Mouse (Mus musculus) midbrain, embryonic 13.5 days (tissue): ENCODE measurements around the gene Pcare. TPM values are rescaled to one million over a fixed set of nuclear protein-coding genes. Genes with fewer than 3 reads are reported as not detected.
"Not testable (repeated sequence)": the region's sequence is repeated elsewhere in the genome, so short reads cannot be mapped to it uniquely, and the experiment has no call there.

Source experiments
- ATAC-seq: fragments of 200-750 bp; cut with Nextera tagmentation; 2 replicates; pipeline ENCODE4 v1.8.0; 2017; ENCODE audit warnings: mild to moderate bottlenecking, moderate TSS enrichment, moderate library complexity
- H3K27ac ChIP-seq: fragments of 300-500 bp; sonication (generic); 2 replicates; pipeline ENCODE4 v1.5.1; 2015; ENCODE audit warnings: inconsistent platforms, mild to moderate bottlenecking, moderate library complexity
- H3K27me3 ChIP-seq: fragments of 300-500 bp; sonication (generic); 2 replicates; pipeline ENCODE4 v1.6.1; 2015; ENCODE audit warnings: mild to moderate bottlenecking, inconsistent platforms
- H3K36me3 ChIP-seq: fragments of 300-500 bp; sonication (generic); 2 replicates; pipeline ENCODE4 v1.6.1; 2015; ENCODE audit warnings: mild to moderate bottlenecking, inconsistent platforms
- H3K4me1 ChIP-seq: fragments of 300-500 bp; sonication (generic); replicated peaks from 2 replicates; pipeline ENCODE4 v1.6.1; 2015; ENCODE audit warnings: inconsistent platforms
- H3K4me2 ChIP-seq: fragments of 300-500 bp; sonication (generic); replicated peaks from 2 replicates; pipeline ENCODE4 v1.6.1; 2015; ENCODE audit warnings: moderate library complexity, mild to moderate bottlenecking, inconsistent platforms
- H3K4me3 ChIP-seq: fragments of 300-500 bp; sonication (generic); replicated peaks from 2 replicates; pipeline ENCODE4 v1.5.1; 2015; ENCODE audit warnings: mild to moderate bottlenecking, inconsistent platforms
- H3K9ac ChIP-seq: fragments of 300-500 bp; sonication (generic); replicated peaks from 2 replicates; pipeline ENCODE4 v1.6.1; 2015; ENCODE audit warnings: mild to moderate bottlenecking, inconsistent platforms
- H3K9me3 ChIP-seq: fragments of 300-500 bp; sonication (generic); 2 replicates; pipeline ENCODE4 v1.6.1; 2016; ENCODE audit warnings: mild to moderate bottlenecking, inconsistent platforms
- WGBS: fragments of 180-500 bp; shearing (Covaris S2); methylation state at CpG from one replicate; pipeline ENCODE4 v1.1.7; 2015; 5-methylcytosine and 5-hydroxymethylcytosine counted together
- polyA plus RNA-seq: library from polyadenylated mRNA; unstranded; fragments of >200 nt; fragmentation: Nextera tagmentation; extraction: Ambion mirVana; gene quantifications from 2 replicates; pipeline ENCODE4 v1.2.1, GENCODE M21; 2015

Gene Pcare
- polyA plus RNA-seq, 1 experiment from 2014 or later = not detected

DNA sequence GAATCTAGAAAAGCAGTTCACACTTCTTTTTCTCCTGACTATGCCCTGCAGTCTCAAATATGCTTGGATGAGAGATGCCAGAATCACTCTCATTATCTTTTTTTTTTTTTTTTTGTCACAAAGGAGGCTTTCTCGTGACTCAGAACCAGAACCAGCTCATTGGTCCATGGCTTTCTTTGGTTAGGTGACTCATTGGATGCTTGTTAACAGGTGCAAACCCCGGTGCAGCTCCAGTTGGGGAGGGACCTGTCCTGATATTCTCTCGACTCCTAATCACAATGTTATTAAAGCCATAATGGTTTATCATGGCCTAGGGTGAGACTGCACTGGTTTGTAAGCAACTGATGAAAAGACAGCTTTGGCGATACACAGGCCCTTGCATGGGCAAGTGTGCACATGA, 21.5 kb upstream of the Pcare start:
- no peak for ATAC-seq
- no peaks in the 10 kb centered on the region for H3K27me3 ChIP-seq
- no peak overlapping the region for H3K27ac ChIP-seq
- H3K9me3 ChIP-seq = no peaks in the 10 kb centered on the region; the same call in 1 of the 2 replicates
- peaks cover 8% of the 10 kb centered on the region for H3K4me1 ChIP-seq
- no peaks in the 10 kb centered on the region for H3K36me3 ChIP-seq
- no peak overlapping the region for H3K9ac ChIP-seq
- H3K4me2 ChIP-seq = no peak overlapping the region
- WGBS = 73% methylated on average over 4 of the region's 4 CpGs
- H3K4me3 ChIP-seq = no peak overlapping the region

DNA sequence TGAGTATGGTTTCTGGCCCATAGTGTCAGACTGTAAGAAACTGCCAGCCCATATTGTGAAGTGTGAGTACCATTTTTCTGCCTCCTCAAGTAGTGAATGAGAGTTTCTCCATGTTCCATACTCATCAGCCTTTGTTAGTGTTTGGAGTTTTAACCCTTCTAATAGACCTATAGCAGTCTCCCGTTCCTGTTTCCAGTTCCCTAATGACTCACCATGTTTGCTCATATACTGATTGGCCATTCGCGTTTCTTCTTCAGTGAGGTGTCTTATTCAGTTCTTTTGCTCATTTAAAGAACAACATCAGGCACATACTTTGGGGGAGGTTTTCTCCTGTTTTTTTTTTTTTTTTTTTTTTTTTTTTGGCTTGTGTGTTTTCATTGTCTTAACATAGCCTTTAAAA, 18.0 kb upstream of the Pcare start:
- Histone ChIP-seq H3K9ac (no peak overlapping the region), H3K36me3 (no peaks in the 10 kb centered on the region), H3K4me1 (peaks cover 9% of the 10 kb centered on the region), H3K4me2 (no peak overlapping the region), H3K4me3 (no peak overlapping the region), H3K27ac (no peak overlapping the region), H3K27me3 (no peaks in the 10 kb centered on the region), H3K9me3 (no peaks in the 10 kb centered on the region)
- no peak for ATAC-seq
- 96% methylated on average over 3 of the region's 3 CpGs for WGBS

DNA sequence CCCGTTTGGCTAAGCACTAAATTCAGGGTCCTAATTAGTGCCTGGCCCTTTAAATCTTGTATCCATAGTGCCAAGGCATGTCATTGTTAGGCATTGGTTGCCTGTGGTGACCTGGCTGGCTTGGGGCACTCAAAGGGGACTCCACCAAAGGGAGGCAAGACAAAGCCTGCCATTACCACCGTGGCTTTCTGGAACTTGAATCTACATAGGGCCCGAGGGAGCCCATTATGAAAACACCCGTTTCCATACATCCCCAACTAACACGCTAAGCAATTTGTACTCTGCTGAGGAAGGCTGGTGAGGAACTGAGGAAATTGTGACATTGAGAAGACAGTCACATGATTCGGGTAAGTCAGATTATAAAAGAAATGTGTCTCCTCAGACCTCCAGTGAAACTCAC, 16.9 kb upstream of the Pcare start:
- Histone ChIP-seq H3K4me3 (no peak overlapping the region), H3K4me2 (peak overlapping the region; percentile 26), H3K36me3 (no peaks in the 10 kb centered on the region), H3K27me3 (no peaks in the 10 kb centered on the region), H3K9ac (no peak overlapping the region), H3K9me3 (no peaks in the 10 kb centered on the region), H3K4me1 (peaks cover 9% of the 10 kb centered on the region), H3K27ac (no peak overlapping the region)
- WGBS = 9% methylated on average over 6 of the region's 6 CpGs
- peak; percentile 56 for ATAC-seq

DNA sequence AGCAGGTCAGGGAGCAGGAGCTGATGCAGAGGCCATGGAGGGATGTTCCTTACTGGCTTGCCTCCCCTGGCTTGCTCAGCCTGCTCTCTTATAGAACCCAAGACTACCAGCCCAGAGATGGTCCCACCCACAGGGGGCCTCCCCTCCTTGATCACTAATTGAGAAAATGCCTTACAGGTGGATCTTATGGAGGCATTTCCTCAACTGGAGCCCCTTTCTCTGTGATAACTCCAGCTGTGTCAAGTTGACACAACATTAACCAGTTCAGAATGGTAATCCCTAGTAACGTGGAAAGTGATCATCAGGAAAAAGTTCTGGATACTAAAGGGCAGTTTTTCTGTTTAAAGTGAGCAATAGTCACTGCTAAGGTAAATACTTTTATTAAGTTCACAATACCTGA, 15.5 kb upstream of the Pcare start, which contains the start of gene Clip4:
Clip4 (plus strand) TSS at position 301 of the 400 bp plus-strand sequence.
- not testable (repeated sequence) for H3K4me1 ChIP-seq, H3K27ac ChIP-seq, H3K27me3 ChIP-seq, ATAC-seq, H3K9ac ChIP-seq, H3K36me3 ChIP-seq, H3K4me2 ChIP-seq, H3K4me3 ChIP-seq, H3K9me3 ChIP-seq
- 76% methylated on average over 1 of the region's 1 CpGs for WGBS

DNA sequence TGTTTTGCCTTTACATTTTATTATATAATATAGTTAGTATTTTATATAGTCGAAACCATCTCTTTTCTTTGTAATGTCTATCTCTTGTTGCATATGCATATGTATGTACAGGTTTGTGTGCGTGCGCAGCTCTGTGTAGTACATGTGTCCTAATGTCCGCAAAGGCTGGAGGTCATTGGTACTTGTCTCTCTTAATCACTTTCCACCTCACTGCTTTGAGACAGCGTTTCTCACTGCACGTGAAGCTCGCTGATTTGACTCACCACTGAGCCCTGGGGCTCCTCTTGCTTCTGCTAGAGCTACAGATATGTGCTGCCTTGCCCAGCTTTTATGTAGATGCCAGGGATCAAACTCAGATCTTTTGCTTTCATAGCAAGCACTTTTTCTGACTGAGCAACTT, 7.8 kb upstream of the Pcare start:
- H3K27me3 ChIP-seq = no peaks in the 10 kb centered on the region
- no peak overlapping the region for H3K4me2 ChIP-seq
- no peak overlapping the region for H3K27ac ChIP-seq
- ATAC-seq = no peak
- no peaks in the 10 kb centered on the region for H3K4me1 ChIP-seq
- H3K36me3 ChIP-seq = no peaks in the 10 kb centered on the region
- no peak overlapping the region for H3K4me3 ChIP-seq
- 76% methylated on average over 7 of the region's 7 CpGs for WGBS
- H3K9me3 ChIP-seq = 0 out of 2 replicates have a peak, but pooled peaks cover 6% of the 10 kb centered on the region
- H3K9ac ChIP-seq = no peak overlapping the region

DNA sequence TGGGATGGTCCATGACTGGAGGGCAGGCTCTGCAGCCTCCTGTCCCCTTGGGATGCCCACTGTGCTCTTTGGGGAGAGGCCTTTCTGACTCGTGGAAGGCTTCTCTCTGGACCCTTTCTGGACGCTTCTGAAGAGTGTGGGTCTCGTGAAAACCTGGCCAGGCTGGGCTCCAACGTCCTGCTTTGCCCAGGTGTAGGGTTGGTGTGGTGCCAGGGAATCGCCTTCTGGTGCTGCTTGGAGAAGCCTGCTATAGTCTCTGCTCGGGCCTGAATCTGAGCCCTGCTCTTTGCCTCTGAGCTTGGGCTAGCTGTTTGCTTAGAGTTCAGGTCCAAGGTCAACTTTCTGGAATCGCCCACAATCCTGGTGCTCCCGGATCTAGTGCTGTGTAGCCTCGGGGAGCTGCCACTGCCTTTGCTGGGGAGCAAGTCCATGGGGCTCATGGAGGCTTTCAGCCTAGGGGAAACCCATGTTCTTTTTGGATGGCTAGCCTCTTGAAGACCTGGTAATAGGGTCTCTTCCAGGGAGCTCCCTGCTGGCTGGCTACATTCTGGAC, 3.0 kb downstream of the Pcare start:
- no peaks in the 10 kb centered on the region for H3K27me3 ChIP-seq
- no peak overlapping the region for H3K9ac ChIP-seq
- H3K36me3 ChIP-seq = no peaks in the 10 kb centered on the region
- H3K4me1 ChIP-seq = no peaks in the 10 kb centered on the region
- H3K27ac ChIP-seq = no peak overlapping the region
- WGBS = 87% methylated on average over 9 of the region's 9 CpGs
- no peak overlapping the region for H3K4me3 ChIP-seq
- H3K4me2 ChIP-seq = no peak overlapping the region
- no peak for ATAC-seq
- H3K9me3 ChIP-seq = no peaks in the 10 kb centered on the region

DNA sequence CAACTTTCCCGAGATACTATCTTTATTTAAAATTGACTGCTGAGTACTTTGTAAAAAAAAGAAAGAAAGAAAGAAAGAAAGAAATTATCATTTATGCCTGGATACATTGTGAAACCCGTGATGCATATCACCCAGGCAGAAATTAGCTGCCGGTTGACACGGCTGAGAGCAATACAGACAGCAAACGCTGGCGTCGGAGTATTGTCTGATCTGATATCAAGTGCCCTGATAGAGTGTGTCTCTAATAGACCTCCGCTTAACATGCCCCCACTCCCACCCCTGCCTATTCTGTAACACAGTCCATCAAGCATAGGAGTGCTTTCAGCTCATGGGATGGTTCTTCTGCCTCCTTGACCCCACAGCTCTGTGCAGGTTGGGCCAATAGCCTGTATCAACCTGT, 5.1 kb downstream of the Pcare start:
- Histone ChIP-seq H3K4me2 (no peak overlapping the region), H3K27ac (no peak overlapping the region), H3K4me1 (no peaks in the 10 kb centered on the region), H3K36me3 (no peaks in the 10 kb centered on the region), H3K9me3 (no peaks in the 10 kb centered on the region), H3K27me3 (no peaks in the 10 kb centered on the region), H3K4me3 (no peak overlapping the region), H3K9ac (no peak overlapping the region)
- no peak for ATAC-seq
- WGBS = 77% methylated on average over 8 of the region's 8 CpGs

DNA sequence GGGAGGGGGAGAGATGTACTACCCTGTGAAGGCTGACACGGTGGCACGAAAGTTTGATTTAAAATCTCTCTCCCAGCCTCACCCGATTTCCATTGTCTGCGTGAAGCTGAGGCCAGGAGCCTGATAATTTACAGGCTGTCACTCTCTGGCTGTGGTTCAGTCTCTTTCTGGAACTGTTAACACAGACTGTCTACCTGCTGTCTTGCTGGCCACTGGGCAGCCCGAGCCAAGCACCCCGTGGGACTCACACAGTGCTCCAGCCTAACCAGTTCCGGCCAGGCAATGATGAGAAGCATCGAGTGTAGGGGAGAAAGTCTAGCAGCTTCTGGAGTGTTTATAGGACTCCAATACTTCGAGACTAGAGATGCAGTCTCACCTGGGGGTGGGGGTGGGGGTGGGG, 6.6 kb downstream of the Pcare start:
- Histone ChIP-seq H3K4me1 (no peaks in the 10 kb centered on the region), H3K9ac (no peak overlapping the region), H3K36me3 (no peaks in the 10 kb centered on the region), H3K27ac (no peak overlapping the region), H3K4me2 (no peak overlapping the region), H3K9me3 (no peaks in the 10 kb centered on the region), H3K4me3 (no peak overlapping the region), H3K27me3 (no peaks in the 10 kb centered on the region)
- WGBS = 87% methylated on average over 9 of the region's 9 CpGs
- no peak for ATAC-seq

DNA sequence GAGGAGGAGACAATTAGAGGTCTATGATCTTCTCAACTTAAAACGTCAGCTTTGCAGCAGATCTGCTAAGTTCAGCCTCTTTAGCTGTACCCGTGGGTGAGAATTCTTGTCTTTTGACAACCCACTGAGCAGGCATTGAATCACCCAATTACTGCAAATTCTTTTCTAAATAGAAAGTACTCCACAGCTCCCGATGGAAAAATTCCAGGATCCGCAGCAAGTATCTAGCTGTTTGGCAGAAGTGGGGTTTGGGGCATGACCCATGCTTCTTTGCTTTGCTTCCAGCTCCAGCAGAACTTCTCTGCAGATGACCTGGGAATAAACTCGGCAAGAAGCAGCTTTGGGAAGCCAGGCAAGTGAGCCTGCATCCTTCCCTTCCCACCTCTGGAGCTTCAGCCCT, 9.8 kb downstream of the Pcare start:
- Histone ChIP-seq H3K9me3 (no peaks in the 10 kb centered on the region), H3K9ac (no peak overlapping the region), H3K27me3 (no peaks in the 10 kb centered on the region), H3K4me2 (no peak overlapping the region), H3K4me3 (no peak overlapping the region), H3K36me3 (no peaks in the 10 kb centered on the region), H3K27ac (no peak overlapping the region), H3K4me1 (no peaks in the 10 kb centered on the region)
- ATAC-seq = no peak
- 24% methylated on average over 5 of the region's 5 CpGs for WGBS

DNA sequence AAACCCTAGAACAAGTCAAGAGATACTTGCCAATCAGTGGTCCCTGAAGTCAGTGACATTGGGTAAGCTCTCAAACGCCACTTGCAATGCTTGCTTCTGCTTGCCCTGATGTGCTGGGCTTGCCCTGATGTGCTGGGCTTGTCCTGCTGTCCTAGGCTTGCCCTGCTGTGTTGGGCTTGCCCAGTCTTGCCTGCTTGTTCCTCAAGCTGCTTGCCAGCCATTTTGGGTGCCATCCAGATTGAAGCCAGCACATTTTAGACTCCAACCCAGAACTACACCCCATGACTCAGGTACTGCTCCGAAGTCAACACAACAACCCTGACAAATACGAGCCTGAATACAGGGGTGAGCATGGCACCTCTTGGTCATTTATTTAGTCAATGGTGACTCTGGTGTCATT, 10.5 kb downstream of the Pcare start:
- Histone ChIP-seq H3K27ac (no peak overlapping the region), H3K36me3 (no peaks in the 10 kb centered on the region), H3K4me2 (no peak overlapping the region), H3K4me3 (no peak overlapping the region), H3K9ac (no peak overlapping the region), H3K27me3 (no peaks in the 10 kb centered on the region), H3K9me3 (no peaks in the 10 kb centered on the region), H3K4me1 (no peaks in the 10 kb centered on the region)
- no peak for ATAC-seq
- WGBS = 90% methylated on average over 3 of the region's 3 CpGs

DNA sequence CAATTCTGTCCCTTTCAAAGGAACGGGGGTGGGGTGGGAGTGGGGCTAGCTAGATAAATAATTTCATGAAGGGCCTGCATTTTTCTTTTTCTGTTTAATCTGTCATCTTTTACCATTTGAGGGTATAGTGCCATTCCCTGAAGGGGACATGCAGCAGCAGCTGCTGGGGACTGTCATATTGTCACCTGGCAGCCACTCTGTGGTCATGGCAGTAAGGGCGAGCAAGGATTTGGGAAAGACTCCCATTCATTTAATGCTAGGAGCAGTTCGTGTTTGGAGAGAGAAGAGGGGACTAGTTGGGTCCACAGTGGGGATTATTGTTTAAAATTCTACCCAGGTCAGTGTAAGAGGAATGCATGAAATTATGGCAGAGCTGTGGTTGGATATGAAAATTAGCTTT, 16.3 kb downstream of the Pcare start:
- H3K36me3 ChIP-seq = no peaks in the 10 kb centered on the region
- H3K4me3 ChIP-seq = no peak overlapping the region
- ATAC-seq = no peak
- H3K27me3 ChIP-seq = no peaks in the 10 kb centered on the region
- H3K9me3 ChIP-seq = no peaks in the 10 kb centered on the region
- no peak overlapping the region for H3K27ac ChIP-seq
- no peak overlapping the region for H3K9ac ChIP-seq
- no peak overlapping the region for H3K4me2 ChIP-seq
- H3K4me1 ChIP-seq = peaks cover 4% of the 10 kb centered on the region; the same call in 1 of the 2 replicates
- 62% methylated on average over 3 of the region's 3 CpGs for WGBS

DNA sequence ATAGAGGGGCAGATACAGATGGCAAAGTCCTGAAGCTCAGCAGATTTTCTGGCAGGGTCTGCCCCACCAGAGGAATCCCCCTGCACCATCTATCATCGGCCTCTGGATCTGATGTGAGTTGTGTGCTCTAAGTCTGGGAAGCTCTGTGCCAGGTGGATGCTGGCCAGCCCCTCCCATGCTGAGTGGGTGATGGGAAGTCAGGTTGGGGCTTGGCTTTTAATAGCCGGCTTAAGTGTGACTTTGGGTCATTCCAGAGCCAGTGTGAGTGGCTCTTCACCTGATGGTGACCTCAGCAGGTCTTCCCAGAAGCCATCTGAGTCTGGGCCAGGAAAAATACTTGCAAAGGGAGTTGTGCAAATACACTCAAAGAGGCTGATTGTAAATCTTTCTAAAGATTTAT, 22.0 kb downstream of the Pcare start:
- ATAC-seq = no peak
- 83% methylated on average over 2 of the region's 2 CpGs for WGBS

DNA sequence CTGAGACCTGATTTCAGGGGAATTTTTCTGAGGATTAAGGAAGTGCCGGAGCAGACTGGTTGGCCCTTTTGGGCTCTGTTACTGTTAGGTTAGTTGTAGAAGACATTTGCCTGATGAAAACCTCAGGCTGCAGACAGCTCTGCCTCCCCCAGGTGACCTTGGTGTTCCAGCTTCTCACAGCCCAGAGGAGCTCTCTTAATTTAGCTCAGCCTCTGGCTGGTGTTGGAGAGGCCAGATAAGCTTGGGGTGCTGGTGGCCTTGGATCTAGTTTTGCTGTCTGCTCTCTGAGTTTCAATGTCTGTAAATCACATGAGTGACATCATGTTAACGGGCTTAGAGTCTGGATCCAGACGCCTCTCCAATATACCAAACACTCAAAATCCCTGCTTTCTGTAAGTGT, 31.7 kb downstream of the Pcare start:
- no peak overlapping the region for H3K27ac ChIP-seq
- ATAC-seq = no peak
- WGBS = 73% methylated on average over 3 of the region's 3 CpGs
- no peaks in the 10 kb centered on the region for H3K36me3 ChIP-seq
- H3K4me2 ChIP-seq = no peak overlapping the region
- no peak overlapping the region for H3K4me3 ChIP-seq
- no peaks in the 10 kb centered on the region for H3K9me3 ChIP-seq
- no peak overlapping the region for H3K9ac ChIP-seq
- no peaks in the 10 kb centered on the region for H3K27me3 ChIP-seq
- H3K4me1 ChIP-seq = no peaks in the 10 kb centered on the region

More for the DNA sequence above, 22.0 kb downstream of the Pcare start:
- H3K36me3 ChIP-seq = no peaks in the 10 kb centered on the region
- H3K27me3 ChIP-seq = no peaks in the 10 kb centered on the region
- H3K4me3 ChIP-seq = no peak overlapping the region
- H3K9me3 ChIP-seq = no peaks in the 10 kb centered on the region
- H3K27ac ChIP-seq = no peak overlapping the region
- no peaks in the 10 kb centered on the region for H3K4me1 ChIP-seq
- H3K4me2 ChIP-seq = no peak overlapping the region
- no peak overlapping the region for H3K9ac ChIP-seq
